Mouse (Mus musculus): ENCODE results near the gene Ctdsp2. TPM values are rescaled to one million over a fixed set of nuclear protein-coding genes. Genes with fewer than 3 reads are reported as not detected.

Ctdsp2 gene
- polyA plus RNA-seq, 1 experiment from 2014 or later = 49.5 TPM

GRCm38 (mm10) chr10:127001297-127001696, 22.8 kb downstream of the Ctdsp2 start:
- no peaks in the 10 kb centered on the region for H3K27me3 ChIP-seq
- no peaks in the 10 kb centered on the region for H3K9me3 ChIP-seq
- 92% methylated on average over 9 of the region's 9 CpGs for WGBS
- 0 out of 2 replicates have a peak overlapping the region, but pooled peaks have one; percentile 19 for H3K27ac ChIP-seq
- H3K4me3 ChIP-seq (replicated peaks) = no peak overlapping the region
- ATAC-seq (ENCODE audit: low FRiP score) = no peak
- H3K4me2 ChIP-seq = no peak overlapping the region
- H3K9ac ChIP-seq = no peak overlapping the region
- peaks cover 39% of the 10 kb centered on the region for H3K36me3 ChIP-seq (replicated peaks)
- no peaks in the 10 kb centered on the region for H3K4me1 ChIP-seq

- Histone ChIP-seq H3K4me1 (no peaks in the 10 kb centered on the region), H3K4me3 (replicated peaks) (no peak overlapping the region), H3K27ac (no peak overlapping the region), H3K36me3 (replicated peaks) (peaks cover 39% of the 10 kb centered on the region), H3K9me3 (no peaks in the 10 kb centered on the region), H3K27me3 (no peaks in the 10 kb centered on the region), H3K9ac (no peak overlapping the region), H3K4me2 (no peak overlapping the region)
- 79% methylated on average over 1 of the region's 1 CpGs for WGBS
- no peak for ATAC-seq (ENCODE audit: low FRiP score)
Observed at GRCm38 (mm10) chr10:127002056-127002455, 23.5 kb downstream of the Ctdsp2 start.

GRCm38 (mm10) chr10:127002765-127003164, 24.2 kb downstream of the Ctdsp2 start:
- peaks cover 32% of the 10 kb centered on the region for H3K36me3 ChIP-seq (replicated peaks)
- H3K4me1 ChIP-seq = no peaks in the 10 kb centered on the region
- H3K27ac ChIP-seq = no peak overlapping the region
- no peak overlapping the region for H3K9ac ChIP-seq
- 93% methylated on average over 5 of the region's 5 CpGs for WGBS
- no peaks in the 10 kb centered on the region for H3K27me3 ChIP-seq
- no peak for ATAC-seq (ENCODE audit: low FRiP score)
- H3K4me2 ChIP-seq = no peak overlapping the region
- no peaks in the 10 kb centered on the region for H3K9me3 ChIP-seq
- no peak overlapping the region for H3K4me3 ChIP-seq (replicated peaks)

- peaks cover 26% of the 10 kb centered on the region for H3K36me3 ChIP-seq (replicated peaks)
- no peak overlapping the region for H3K9ac ChIP-seq
- H3K4me2 ChIP-seq = no peak overlapping the region
- no peaks in the 10 kb centered on the region for H3K4me1 ChIP-seq
- no peaks in the 10 kb centered on the region for H3K9me3 ChIP-seq
- H3K4me3 ChIP-seq (replicated peaks) = no peak overlapping the region
- no peak for ATAC-seq (ENCODE audit: low FRiP score)
- WGBS = 92% methylated on average over 8 of the region's 8 CpGs
- H3K27ac ChIP-seq = no peak overlapping the region
- no peaks in the 10 kb centered on the region for H3K27me3 ChIP-seq
Observed at GRCm38 (mm10) chr10:127003334-127003733, 24.8 kb downstream of the Ctdsp2 start.

- no peak for ATAC-seq (ENCODE audit: low FRiP score)
- Histone ChIP-seq H3K9me3 (no peaks in the 10 kb centered on the region), H3K4me3 (replicated peaks) (no peak overlapping the region), H3K27me3 (no peaks in the 10 kb centered on the region), H3K36me3 (replicated peaks) (peaks cover 21% of the 10 kb centered on the region), H3K27ac (no peak overlapping the region), H3K4me1 (no peaks in the 10 kb centered on the region), H3K4me2 (no peak overlapping the region), H3K9ac (no peak overlapping the region)
- WGBS = 75% methylated on average over 7 of the region's 7 CpGs
Observed at GRCm38 (mm10) chr10:127003806-127004205, 25.3 kb downstream of the Ctdsp2 start.

GRCm38 (mm10) chr10:127016488-127016887, 38.0 kb downstream of the Ctdsp2 start:
- Histone ChIP-seq H3K36me3 (replicated peaks) (peaks cover 4% of the 10 kb centered on the region; the same call in 1 of the 2 replicates), H3K27ac (no peak overlapping the region), H3K27me3 (no peaks in the 10 kb centered on the region), H3K9me3 (no peaks in the 10 kb centered on the region), H3K4me1 (peaks cover 9% of the 10 kb centered on the region; the same call in 1 of the 2 replicates), H3K4me2 (no peak overlapping the region), H3K9ac (no peak overlapping the region), H3K4me3 (replicated peaks) (no peak overlapping the region)
- ATAC-seq (ENCODE audit: low FRiP score) = no peak
- WGBS = 66% methylated on average over 5 of the region's 5 CpGs

GRCm38 (mm10) chr10:127017071-127017470, 38.6 kb downstream of the Ctdsp2 start:
- H3K4me1 ChIP-seq = peaks cover 9% of the 10 kb centered on the region; the same call in 1 of the 2 replicates
- no peak for ATAC-seq (ENCODE audit: low FRiP score)
- no peaks in the 10 kb centered on the region for H3K9me3 ChIP-seq
- H3K4me2 ChIP-seq = no peak overlapping the region
- peaks cover 9% of the 10 kb centered on the region for H3K36me3 ChIP-seq (replicated peaks)
- no peak overlapping the region for H3K9ac ChIP-seq
- WGBS = 26% methylated on average over 2 of the region's 2 CpGs
- no peak overlapping the region for H3K27ac ChIP-seq
- H3K4me3 ChIP-seq (replicated peaks) = no peak overlapping the region
- no peaks in the 10 kb centered on the region for H3K27me3 ChIP-seq

GRCm38 (mm10) chr10:127018422-127018821, 39.9 kb downstream of the Ctdsp2 start:
- Histone ChIP-seq H3K4me1 (peaks cover 9% of the 10 kb centered on the region; the same call in 1 of the 2 replicates), H3K9ac (no peak overlapping the region), H3K27me3 (no peaks in the 10 kb centered on the region), H3K4me3 (replicated peaks) (no peak overlapping the region), H3K9me3 (no peaks in the 10 kb centered on the region), H3K27ac (no peak overlapping the region), H3K4me2 (no peak overlapping the region), H3K36me3 (replicated peaks) (peaks cover 21% of the 10 kb centered on the region)
- 84% methylated on average over 16 of the region's 16 CpGs for WGBS
- no peak for ATAC-seq (ENCODE audit: low FRiP score)

GRCm38 (mm10) chr10:127030336-127031296, 52.1 kb downstream of the Ctdsp2 start, which contains the start of gene Tsfm:
TSS of gene Tsfm (minus strand) at chr10:127030840.
- Histone ChIP-seq H3K4me2 (peak within 1 kb of the TSS; percentile 87), H3K27ac (peak within 1 kb of the TSS; percentile 76), H3K4me3 (replicated peaks) (peak within 1 kb of the TSS; percentile 83), H3K9ac (peak within 1 kb of the TSS; percentile 87), H3K27me3 (no peaks in the 10 kb centered on the region), H3K9me3 (no peaks in the 10 kb centered on the region), H3K4me1 (peaks cover 11% of the 10 kb centered on the region), H3K36me3 (replicated peaks) (peaks cover 33% of the 10 kb centered on the region)
- peak; percentile 92 for ATAC-seq (ENCODE audit: low FRiP score)
- WGBS = 6% methylated on average over 56 of the region's 56 CpGs

GRCm38 (mm10) chr10:127033301-127033741, 54.8 kb downstream of the Ctdsp2 start:
- Histone ChIP-seq H3K9me3 (no peaks in the 10 kb centered on the region), H3K27ac (no peak overlapping the region), H3K36me3 (replicated peaks) (peaks cover 6% of the 10 kb centered on the region), H3K4me3 (replicated peaks) (no peak overlapping the region), H3K4me1 (peaks cover 11% of the 10 kb centered on the region), H3K9ac (no peak overlapping the region), H3K27me3 (no peaks in the 10 kb centered on the region), H3K4me2 (no peak overlapping the region)
- WGBS = 85% methylated on average over 8 of the region's 8 CpGs
- no peak for ATAC-seq (ENCODE audit: low FRiP score)

GRCm38 (mm10) chr10:127036273-127036672, 57.8 kb downstream of the Ctdsp2 start:
- Histone ChIP-seq H3K4me2 (no peak overlapping the region), H3K4me3 (replicated peaks) (no peak overlapping the region), H3K9me3 (no peaks in the 10 kb centered on the region), H3K9ac (no peak overlapping the region), H3K27ac (no peak overlapping the region), H3K27me3 (peaks cover 19% of the 10 kb centered on the region), H3K36me3 (replicated peaks) (no peaks in the 10 kb centered on the region), H3K4me1 (peaks cover 6% of the 10 kb centered on the region)
- no peak for ATAC-seq (ENCODE audit: low FRiP score)
- WGBS = 89% methylated on average over 12 of the region's 12 CpGs

- Histone ChIP-seq H3K9ac (no peak overlapping the region; the same call in 1 of the 2 replicates), H3K4me1 (peaks cover 11% of the 10 kb centered on the region), H3K27ac (no peak overlapping the region), H3K36me3 (replicated peaks) (no peaks in the 10 kb centered on the region), H3K27me3 (peaks cover 19% of the 10 kb centered on the region), H3K4me2 (no peak overlapping the region), H3K4me3 (replicated peaks) (no peak overlapping the region), H3K9me3 (no peaks in the 10 kb centered on the region)
- no peak for ATAC-seq (ENCODE audit: low FRiP score)
- 78% methylated on average over 12 of the region's 12 CpGs for WGBS
Observed at GRCm38 (mm10) chr10:127037641-127038040, 59.1 kb downstream of the Ctdsp2 start.

All from forebrain, embryonic 12.5 days (tissue).